Mouse (Mus musculus) common myeloid progenitor, adult 5-6 weeks (primary cell): ENCODE results near the gene Cul9. TPM values are rescaled to one million over a fixed set of nuclear protein-coding genes. Genes with fewer than 3 reads are reported as not detected.
"Not testable (repeated sequence)": the region's sequence is repeated elsewhere in the genome, so short reads cannot be mapped to it uniquely, and the experiment has no call there.

Experiments
- ATAC-seq: replicated peaks from 2 replicates; pipeline ENCODE4 v1.8.0; 2016; ENCODE audit warnings: low read depth, mild to moderate bottlenecking, moderate TSS enrichment, inconsistent platforms; ENCODE audit not compliant: poor library complexity, severe bottlenecking
- total RNA-seq: library from RNA; stranded (forward); fragments of 200-1000, 187-1606 nt; gene quantifications from 2 replicates; pipeline ENCODE4 v1.2.3, GENCODE M21; 2017

Gene Cul9
- 17.3 and 21.2 TPM in 2 replicates for total RNA-seq

GRCm38 (mm10) chr17:46545813-46546564, at the start of gene Cul9:
TSS of gene Cul9 (minus strand) at chr17:46546388.
- peak; percentile 87 for ATAC-seq

DNA sequence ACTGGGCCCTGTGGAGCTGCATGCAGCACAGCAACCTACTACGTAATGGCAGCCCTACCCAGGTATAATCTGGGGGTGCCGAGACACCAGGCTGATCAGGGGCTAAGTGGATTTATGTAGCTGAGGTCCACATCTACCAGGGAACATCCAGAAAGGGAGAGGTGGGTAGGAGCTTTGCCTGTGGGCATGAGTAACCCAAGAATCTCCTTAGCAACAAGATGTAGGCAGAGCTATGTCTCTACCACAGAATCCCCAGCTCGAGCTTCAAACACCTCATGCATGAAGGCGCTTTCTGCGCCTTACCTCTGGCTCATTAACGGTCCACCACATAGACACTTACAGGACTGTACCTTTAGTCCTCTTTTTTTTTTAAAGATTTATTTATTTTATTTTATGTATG, 49.1 kb upstream of the Cul9 start:
- ATAC-seq = no peak

DNA sequence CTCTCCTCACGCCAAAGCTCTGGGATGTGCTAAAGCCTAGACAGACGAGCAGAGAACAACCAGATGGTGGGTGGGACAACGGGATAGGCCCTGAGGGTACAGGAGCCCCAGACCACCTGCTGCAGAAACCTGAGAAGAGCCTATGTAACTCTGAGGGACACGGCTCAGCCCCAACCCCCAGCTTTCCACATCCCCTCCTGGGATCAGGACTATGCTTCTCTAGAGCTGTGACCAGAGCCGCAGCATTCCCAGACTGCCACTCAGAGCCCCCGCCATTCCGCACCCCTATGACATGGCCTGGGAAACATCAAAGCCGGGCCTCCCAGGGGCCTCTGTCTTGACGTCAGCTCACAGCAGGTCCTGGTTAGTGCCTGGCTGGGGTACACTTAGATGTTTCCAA, 48.4 kb upstream of the Cul9 start:
- ATAC-seq = no peak

GRCm38 (mm10) chr17:46593124-46593523, 46.9 kb upstream of the Cul9 start:
- no peak for ATAC-seq

DNA sequence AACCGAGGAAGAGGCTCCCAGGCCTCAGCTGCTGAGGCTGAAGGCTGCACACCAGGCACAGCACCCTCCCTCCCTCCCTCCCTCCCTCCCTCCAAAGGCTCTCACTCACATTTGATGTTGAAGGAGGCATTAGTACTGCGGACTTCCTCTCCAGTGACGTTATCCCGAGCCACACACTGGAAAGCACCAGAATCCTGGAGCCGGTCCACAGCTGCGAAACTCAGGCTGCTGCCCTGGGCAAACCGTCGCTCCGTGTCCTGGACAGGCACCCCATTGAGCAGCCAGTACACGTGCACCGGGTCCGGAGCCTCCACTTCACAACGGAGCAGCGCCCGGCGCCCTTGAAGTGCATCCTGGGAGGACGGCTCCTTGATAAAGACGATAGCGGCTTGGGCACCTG, 45.2 kb upstream of the Cul9 start:
- ATAC-seq = no peak

GRCm38 (mm10) chr17:46590439-46590838, 44.3 kb upstream of the Cul9 start:
- no peak for ATAC-seq

- ATAC-seq = no peak
Observed at GRCm38 (mm10) chr17:46589635-46590314, 43.6 kb upstream of the Cul9 start.

- ATAC-seq = no peak
Observed at GRCm38 (mm10) chr17:46588913-46589312, 42.7 kb upstream of the Cul9 start.

GRCm38 (mm10) chr17:46588173-46588572, 42.0 kb upstream of the Cul9 start:
- ATAC-seq = peak; percentile 89

DNA sequence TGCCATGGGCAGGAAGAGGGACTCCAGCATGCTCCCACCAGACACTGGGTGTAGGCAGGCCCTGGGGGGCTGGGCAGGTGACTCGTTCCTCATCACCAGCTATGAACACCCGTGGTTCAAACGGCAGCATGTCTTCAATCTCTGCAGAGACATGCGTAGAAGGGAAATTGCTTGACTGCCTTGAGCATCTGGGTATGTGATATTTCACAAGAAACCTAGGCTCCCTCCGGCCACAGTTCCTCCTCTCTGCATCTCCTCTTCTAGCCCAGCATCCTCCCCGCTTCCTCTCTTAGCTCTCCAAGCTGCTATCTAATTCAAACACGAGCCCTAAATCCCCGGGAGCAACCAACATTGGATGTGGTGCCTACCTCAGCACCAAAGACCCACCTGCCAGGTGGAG, 40.1 kb upstream of the Cul9 start:
- no peak for ATAC-seq

DNA sequence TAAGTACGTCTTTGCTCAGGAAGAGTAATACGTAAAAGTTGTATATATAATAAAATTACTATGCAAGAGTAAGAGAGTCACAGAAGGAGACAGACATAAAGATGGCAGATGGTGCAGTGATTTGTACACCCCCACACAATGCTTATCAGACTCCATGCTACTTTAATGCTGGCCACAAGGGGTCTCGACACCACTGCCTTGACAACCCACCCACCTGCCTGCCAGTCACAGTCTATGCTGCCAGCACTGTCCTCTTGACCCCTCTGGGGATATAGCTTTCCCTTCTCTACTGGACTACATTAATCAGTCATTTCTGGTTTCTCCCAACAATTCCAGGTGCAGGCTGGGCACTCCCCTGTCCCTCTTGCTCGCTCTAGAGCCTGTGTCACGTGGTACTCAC, 32.5 kb upstream of the Cul9 start:
- ATAC-seq = no peak

DNA sequence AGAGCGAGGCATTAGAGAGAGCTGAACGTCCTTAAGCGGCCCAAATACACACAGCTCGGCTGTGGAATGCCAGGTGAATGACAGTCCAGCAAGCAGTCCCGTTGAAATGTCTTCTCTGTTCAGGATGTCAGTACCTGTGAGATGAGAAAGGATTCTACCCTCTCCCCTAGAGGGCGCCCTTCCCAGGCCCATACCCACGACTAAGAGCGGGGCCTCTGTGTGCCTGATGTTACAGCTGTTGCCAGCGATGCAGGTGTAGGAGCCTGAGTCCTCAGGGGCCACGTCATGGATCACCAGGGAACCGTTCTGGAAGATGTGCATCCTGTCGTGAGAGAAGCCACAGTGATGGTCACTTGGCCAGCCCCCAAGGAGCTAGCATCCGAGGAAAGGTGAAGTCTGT, 29.9 kb upstream of the Cul9 start:
- ATAC-seq = peak; percentile 39; the same call in 1 of the 2 replicates

DNA sequence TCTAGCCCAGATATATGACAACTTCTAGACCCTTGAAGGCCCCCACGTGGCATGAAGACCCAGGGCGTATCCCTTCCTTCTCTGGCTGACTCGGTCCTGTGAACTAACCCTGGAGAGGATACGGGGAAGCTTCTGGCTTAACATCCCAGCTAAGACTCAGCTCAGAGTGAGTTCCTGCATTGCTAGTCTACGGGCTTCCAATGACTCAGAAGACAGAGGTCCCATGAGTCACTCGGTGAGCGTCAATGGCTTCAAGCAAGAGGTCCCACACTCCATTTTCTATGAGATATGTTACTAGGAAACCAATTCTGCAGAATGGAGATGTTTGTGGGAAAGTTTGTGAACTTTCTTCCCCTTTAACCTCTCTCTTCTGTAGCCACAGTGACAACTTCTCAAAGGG, 28.3 kb upstream of the Cul9 start:
- ATAC-seq = no peak

GRCm38 (mm10) chr17:46571005-46571404, 24.8 kb upstream of the Cul9 start:
- ATAC-seq = no peak

DNA sequence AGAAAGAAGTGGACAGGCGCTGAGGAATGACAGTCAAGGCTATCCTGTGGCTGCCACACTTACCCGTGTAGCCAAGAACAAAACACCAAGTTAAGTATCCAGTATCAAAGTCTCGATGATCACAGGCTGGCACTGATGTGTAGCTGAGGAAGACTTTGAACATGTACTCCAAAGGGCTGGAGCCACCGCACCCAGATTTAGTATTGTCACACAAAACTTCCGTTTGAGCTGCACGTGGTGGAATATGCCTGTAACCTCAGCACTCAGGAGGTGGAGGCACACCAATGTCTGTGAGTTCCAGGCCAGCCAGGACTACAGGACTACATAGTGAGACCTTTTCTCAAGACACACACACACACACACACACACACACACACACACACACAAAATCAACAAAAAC, 13.0 kb upstream of the Cul9 start:
- ATAC-seq = no peak

DNA sequence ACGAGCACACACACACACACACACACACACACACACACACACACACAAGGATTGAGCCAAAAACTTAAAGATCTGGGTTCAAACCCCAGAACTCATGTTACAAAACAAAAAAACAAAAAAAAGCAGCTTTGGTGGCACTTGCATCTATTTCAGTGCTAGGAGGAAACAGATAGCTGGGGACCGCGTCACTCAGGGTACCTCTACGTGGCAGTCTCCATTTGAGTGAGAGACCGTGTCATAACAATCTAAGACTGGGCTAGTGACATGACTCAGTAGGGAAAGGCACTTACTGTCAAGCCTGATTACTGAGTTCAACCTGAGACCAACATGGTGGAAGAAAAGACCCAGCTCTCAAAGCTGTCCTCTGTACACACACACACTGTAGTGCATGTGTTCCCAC, 12.0 kb upstream of the Cul9 start:
- ATAC-seq = no peak

- not testable (repeated sequence) for ATAC-seq
Observed at GRCm38 (mm10) chr17:46557321-46557720, 11.1 kb upstream of the Cul9 start.

GRCm38 (mm10) chr17:46556584-46556945, 10.4 kb upstream of the Cul9 start:
- no peak for ATAC-seq

DNA sequence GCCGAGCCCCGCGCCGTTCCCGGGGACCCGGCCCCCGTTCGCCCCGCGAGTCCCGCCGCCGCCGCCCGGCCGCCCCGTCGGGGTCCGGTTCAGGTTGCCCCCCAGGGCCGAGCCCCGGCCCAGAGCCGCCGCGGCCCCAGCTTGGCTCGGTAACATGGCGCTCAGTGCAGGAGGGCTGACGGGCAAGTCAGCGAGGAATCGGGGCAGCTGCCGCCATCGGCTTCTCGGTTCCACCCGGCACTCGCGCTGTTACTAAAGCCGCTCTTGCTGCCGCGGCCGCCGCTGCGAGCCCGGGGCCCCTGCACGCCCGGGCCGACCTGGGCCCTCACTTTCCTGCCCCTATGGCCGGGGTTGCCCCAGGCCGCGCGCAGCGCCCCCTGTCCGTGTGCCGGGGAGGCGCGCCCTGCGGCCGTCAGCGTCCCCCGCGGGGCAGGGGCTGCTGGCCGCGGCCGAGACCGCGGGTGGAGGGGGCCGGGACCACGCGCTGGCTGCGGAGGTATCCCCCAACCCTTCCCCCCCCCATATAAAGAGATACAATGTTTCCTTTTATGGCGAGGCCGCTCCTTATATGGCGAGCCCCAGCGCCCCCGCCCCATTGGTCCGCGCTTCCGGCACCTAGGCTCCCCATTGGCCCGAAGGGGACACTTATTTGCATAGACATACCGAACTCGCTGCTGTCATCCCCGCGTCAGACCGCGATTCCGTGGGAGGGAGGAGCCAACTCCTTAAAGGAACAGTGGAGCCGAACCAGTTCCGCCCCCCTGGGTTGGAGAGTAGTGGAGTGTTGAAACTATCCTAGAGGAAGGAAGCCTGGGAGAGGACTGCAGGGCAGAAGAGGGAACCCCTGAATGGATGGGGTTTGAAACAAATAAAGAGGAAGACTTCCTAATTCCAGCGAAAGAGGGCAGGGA, 9.7 kb upstream of the Cul9 start, which contains the start of gene Srf:
Gene Srf (minus strand): TSS at position 503 of the 911 bp plus-strand sequence.
- ATAC-seq = peak; percentile 88

- ATAC-seq = no peak
Observed at GRCm38 (mm10) chr17:46554977-46555672, 8.9 kb upstream of the Cul9 start.
